Mouse (Mus musculus): ENCODE measurements around the gene Foxp2.

Foxp2 gene

GRCm38 (mm10) chr6:15120916-15121315, 219.8 kb downstream of the Foxp2 start:
- peak; percentile 55 for DNase-seq

- DNase-seq, result no peak
These were observed 220.2 kb downstream of the Foxp2 start for GRCm38 (mm10) chr6:15121339-15121738.

GRCm38 (mm10) chr6:15130142-15130541, 229.0 kb downstream of the Foxp2 start:
- peak; percentile 19 for DNase-seq

GRCm38 (mm10) chr6:15142094-15142493, 240.9 kb downstream of the Foxp2 start:
- DNase-seq, result no peak

GRCm38 (mm10) chr6:15151619-15152018, 250.5 kb downstream of the Foxp2 start:
- DNase-seq, result no peak

- DNase-seq, result no peak
These were observed 262.4 kb downstream of the Foxp2 start for GRCm38 (mm10) chr6:15163508-15164053.

- no peak for DNase-seq
These were observed 275.6 kb downstream of the Foxp2 start for GRCm38 (mm10) chr6:15176754-15177153.

- no peak for DNase-seq
These were observed 291.7 kb downstream of the Foxp2 start for GRCm38 (mm10) chr6:15192877-15193276.

GRCm38 (mm10) chr6:15242176-15242942, 341.2 kb downstream of the Foxp2 start:
- DNase-seq, result no peak

GRCm38 (mm10) chr6:15257393-15257792, 356.2 kb downstream of the Foxp2 start:
- DNase-seq, result peak; percentile 88

GRCm38 (mm10) chr6:15257893-15258292, 356.7 kb downstream of the Foxp2 start:
- DNase-seq, result no peak

- DNase-seq, result peak; percentile 71
These were observed 367.0 kb downstream of the Foxp2 start for GRCm38 (mm10) chr6:15268136-15268535.

- peak; percentile 92 for DNase-seq
These were observed 384.1 kb downstream of the Foxp2 start for GRCm38 (mm10) chr6:15285213-15285612.

- DNase-seq, result no peak
These were observed 392.9 kb downstream of the Foxp2 start for GRCm38 (mm10) chr6:15294081-15294480.

GRCm38 (mm10) chr6:15299279-15299678, 398.1 kb downstream of the Foxp2 start:
- DNase-seq, result no peak

GRCm38 (mm10) chr6:15310671-15311070, 409.5 kb downstream of the Foxp2 start:
- DNase-seq, result no peak

- no peak for DNase-seq
These were observed 415.8 kb downstream of the Foxp2 start for GRCm38 (mm10) chr6:15316948-15317347.

- no peak for DNase-seq
These were observed 417.2 kb downstream of the Foxp2 start for GRCm38 (mm10) chr6:15318343-15318742.

GRCm38 (mm10) chr6:15321551-15321974, 420.4 kb downstream of the Foxp2 start:
- DNase-seq, result peak; percentile 89

- no peak for DNase-seq
These were observed 421.9 kb downstream of the Foxp2 start for GRCm38 (mm10) chr6:15323099-15323498.

GRCm38 (mm10) chr6:15347705-15348104, 446.6 kb downstream of the Foxp2 start:
- no peak for DNase-seq

GRCm38 (mm10) chr6:15355852-15356251, 454.7 kb downstream of the Foxp2 start:
- no peak for DNase-seq

GRCm38 (mm10) chr6:15370281-15370680, 469.1 kb downstream of the Foxp2 start:
- DNase-seq, result no peak

- DNase-seq, result no peak
These were observed 469.7 kb downstream of the Foxp2 start for GRCm38 (mm10) chr6:15370827-15371226.

GRCm38 (mm10) chr6:15373621-15374020, 472.5 kb downstream of the Foxp2 start:
- no peak for DNase-seq

Data from heart, adult 11 months (tissue).